Mouse (Mus musculus) adrenal gland, postnatal 14 days (tissue): Measurements from ENCODE around the gene Ovol3. TPM values are rescaled to one million over a fixed set of nuclear protein-coding genes. Genes with fewer than 3 reads are reported as not detected.

Experiments used
- DNase-seq: peaks from one replicate; pipeline ENCODE4 v3.0.0; 2021; ENCODE audit warnings: mixed read lengths
- total RNA-seq: library from RNA; stranded (reverse); gene quantifications from 2 replicates; pipeline ENCODE4 v1.2.3, GENCODE M21; 2021

Gene Ovol3
- total RNA-seq, 1 experiment from 2014 or later, result not detected

DNA sequence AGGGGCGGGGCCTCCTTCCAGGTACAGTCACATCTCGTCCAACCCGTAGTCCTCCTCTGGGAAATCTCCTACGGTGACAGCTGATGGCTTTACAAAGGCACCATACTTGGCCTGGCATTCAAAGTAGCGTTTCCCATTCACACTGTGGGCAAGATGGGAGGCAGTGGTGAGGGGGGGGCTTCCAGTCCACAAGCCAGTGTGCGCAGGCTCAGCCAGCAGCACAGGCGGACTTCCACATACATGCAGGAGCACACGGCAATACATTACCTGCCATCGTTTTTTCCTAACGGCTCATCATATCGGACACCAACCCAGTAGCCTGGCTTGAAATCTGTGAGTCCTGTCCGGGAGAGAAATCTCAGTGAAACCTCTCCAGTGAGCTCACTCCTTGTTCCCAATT is 11.3 kb downstream of the Ovol3 start:
- no peak for DNase-seq

DNA sequence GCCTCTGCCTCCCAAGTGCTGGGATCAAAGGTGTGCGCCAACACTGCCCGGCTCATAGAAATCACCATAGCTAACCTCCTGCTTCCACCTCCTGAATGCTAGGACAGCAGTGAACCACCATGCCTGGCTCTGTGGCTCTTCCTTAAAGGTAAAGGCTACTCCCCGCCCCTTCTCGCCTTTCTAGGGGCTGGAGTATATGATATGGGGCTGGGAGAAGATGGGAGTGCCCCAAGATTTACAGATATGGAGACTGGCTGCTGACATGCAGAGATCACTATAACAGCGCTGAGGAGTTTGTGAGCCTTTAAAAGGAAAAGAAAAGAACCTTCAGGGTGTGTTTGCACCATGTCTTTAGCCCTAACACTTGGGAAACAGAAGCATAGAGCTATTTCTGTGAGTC is 13.3 kb downstream of the Ovol3 start:
- no peak for DNase-seq

DNA sequence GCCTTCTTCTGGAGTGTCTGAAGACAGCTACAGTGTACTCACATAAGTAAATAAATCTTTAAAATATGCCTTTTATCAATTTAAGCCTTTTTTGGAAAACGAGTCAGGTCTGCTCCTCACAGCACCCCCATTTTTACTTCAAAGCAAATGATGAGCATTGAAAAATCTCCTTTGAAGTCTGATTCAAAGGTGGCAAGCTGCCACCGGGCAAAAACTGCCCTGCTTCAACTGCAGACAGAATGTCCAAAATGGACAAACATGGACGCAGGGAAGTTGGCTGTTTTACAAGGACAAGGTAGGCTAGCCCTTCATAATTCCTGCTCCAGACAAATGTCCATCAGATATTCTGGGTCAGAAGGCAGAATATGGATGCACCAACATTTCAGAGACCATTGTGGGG is 14.1 kb downstream of the Ovol3 start:
- DNase-seq, result peak; percentile 23

DNA sequence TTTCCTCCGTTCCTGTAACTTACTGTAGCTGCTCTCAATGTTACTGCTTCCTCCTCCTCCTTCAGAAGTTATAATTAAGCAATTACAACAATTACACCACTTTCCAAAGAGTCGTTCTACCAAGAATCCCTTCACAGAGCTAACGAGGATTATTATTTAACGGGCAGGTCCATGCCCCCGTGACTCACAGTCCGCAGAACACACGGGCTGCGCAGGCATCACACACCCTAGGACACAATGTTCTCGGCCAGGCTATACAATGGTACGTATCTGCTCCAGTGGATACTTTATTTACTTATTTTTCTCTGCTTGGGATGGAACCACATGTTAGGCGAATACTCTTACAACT is 15.5 kb downstream of the Ovol3 start:
- no peak for DNase-seq

DNA sequence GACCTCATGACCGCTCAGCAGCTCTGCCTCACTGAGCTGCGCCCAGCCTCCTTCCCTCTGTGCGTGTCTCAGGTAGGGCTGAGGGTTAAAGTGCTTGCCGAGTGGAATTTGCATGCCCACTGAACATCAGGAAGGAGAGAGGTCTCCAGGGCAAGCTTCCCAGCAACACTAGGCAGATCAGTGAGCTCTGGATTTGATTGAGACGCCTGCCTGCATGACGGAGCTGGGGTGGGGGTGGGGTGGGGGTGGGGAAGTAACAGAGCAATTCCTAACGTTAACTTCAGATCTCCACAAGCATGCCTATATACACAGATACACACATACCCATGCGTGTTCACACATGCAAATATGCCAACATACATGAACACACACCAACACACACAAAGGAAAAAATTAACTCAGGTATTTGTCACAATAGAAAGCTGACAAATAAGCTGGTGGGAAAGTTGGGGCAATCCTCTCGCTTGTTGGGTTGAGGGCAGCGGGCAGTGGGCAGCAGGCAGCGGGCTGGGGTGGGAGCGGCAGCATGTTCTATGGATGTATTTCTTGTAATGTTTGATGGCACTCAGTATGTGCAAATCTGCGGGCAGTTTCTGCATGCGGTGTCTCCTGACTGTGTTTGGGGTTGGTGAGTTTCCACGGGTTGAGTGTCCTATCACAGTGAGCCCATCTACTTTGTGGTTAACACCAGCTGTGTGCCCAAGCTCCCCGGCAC is 16.1 kb downstream of the Ovol3 start:
- peak; percentile 78 for DNase-seq

DNA sequence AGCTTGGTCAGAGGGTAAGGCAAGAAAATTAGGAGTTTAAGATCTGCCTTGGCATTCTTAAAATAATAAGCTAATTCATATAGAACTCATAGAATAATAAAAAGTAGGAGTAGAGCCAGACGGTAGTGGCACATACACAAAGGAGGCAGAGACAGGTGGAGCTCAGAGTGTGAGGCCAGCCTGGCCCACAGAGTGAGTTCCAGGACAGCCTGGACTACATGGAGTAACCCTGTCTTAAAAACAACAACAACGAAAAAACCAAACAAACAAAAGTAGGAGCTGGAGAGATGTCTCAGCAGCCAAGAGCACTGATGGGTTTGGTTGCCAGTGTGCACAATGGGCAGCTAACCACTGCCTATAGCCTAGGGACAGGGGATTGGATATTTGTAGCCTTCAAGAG is 18.2 kb downstream of the Ovol3 start:
- DNase-seq, result no peak

DNA sequence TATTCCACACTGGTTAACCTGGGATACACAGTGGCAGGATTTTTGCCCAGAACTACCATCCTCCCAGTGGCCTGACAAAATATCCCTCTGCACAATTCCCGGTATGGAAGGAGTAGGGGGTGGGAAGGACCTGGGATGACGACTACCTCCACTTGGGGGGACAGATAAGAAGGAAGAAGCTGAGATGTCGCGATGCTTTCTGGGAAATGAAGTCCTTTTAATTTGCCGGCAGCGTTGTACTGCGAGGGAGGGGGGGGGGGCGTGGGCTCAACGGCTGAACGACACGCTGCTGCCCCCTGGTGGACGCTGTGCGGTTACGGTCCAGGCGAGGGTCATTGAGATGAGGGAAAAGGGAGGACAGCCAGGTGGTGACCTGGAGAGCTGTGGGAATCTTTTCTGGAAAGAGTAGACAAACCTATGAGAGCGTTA is 18.8 kb downstream of the Ovol3 start:
- peak; percentile 89 for DNase-seq

DNA sequence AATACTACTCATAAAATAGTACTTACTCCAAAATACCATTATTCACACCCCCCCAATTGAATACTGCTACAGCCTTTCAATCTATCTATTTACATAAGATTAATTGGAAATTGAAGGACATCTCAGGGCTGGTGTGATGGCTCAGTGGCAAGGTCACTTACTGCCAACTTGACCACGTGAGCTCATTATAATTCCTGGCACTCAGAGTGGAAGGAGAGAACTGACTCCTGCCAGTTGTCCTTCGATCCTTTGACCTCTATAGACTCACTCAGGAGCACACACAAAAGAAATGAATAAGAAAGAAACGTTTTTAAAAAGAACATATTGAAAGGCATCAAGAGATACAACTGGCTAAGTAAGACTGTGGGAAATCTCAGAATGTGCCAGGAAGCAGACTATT is 19.6 kb downstream of the Ovol3 start:
- peak; percentile 5 for DNase-seq

DNA sequence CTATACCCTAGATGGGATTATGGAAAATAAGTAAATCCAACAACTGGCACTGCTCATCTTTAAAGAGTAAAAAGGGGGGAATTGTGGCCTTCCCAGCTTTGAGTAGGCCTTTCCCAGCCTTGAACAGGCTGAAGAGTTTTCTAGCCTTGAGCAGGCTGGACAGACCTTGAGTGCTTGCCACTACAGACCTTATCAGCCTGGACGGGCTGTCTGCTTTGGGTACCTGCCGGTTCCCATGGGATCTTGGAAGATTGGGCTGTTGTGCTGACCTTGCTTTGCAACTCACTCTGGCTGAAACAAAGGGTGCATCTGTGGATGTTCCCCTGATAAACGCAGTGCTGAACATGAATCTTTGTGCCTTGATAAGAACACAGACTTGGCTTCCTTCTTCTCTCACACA is 21.6 kb downstream of the Ovol3 start:
- DNase-seq, result peak; percentile 48

DNA sequence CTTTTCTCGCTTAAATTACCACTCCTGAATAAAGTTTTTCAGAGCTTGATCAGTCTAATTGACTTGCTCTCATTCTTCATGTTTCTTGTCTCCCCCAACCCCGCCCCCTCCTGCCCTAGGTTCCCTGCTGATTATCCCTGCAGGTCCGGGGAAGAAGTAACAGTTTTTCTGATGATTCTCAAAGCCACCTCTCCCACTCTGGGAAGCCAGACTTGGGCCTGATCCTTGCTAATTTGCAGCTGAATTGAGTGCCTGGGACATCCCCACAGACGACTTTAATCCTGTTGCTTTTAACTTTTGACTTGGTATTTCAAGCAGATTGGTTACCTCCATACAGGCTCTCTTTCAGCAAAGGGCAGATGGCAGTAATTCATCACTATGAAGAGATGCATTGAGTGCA is 24.5 kb downstream of the Ovol3 start:
- peak; percentile 2 for DNase-seq

DNA sequence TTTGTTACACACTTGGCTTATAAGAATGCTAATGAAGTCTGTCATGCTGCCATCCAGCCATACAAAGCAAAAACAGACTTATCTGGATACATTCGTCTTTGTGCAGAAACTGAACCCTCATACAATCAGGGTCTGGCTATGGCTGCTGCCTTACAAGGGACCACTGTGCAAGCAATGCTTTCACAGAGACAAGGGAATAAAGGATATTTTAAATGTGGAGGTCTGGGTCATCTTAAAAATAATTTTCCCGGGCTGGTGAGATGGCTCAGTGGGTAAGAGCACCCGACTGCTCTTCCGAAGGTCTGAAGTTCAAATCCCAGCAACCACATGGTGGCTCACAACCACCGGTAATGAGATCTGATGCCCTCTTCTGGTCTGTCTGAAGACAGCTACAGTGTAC is 29.2 kb downstream of the Ovol3 start:
- DNase-seq, result peak; percentile 1

DNA sequence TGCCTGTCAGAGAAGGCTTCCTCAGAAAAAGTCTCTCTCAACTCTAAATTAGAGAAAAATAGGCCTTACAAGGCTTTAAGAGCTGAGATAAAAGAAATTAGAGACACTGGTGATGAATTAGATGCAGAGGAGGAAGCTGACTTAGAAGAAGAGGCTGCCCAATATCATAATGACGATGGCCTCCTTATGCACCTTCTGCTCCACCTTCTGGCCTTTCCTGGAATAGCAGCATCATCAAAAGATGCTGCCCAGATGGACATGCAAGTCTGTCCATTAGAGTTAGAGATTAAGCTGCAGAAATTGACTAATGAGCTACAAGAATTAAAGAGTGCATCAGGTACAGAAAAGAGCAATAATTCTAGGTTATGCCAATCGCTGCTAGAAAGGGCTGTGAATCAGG is 30.1 kb downstream of the Ovol3 start:
- DNase-seq, result peak; percentile 79

DNA sequence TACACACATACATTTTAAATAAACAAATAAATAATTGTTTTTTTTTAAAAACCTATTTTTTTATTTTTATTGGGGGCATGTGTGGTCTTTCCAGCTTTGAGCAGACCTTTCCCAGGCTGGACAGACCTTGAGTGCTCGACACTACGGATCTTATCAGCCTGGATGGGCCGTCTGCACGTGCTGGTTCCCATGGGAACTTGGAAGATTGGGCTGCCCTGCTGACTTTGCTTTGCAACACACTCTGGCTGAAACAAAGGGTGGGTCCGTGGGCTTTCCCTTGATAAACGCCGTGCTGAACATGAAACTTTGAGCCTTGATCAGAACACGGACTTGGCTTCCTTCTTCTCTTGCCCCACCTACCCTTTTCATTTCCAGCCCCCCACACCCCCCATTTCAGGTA is 31.1 kb downstream of the Ovol3 start:
- peak; percentile 56 for DNase-seq

DNA sequence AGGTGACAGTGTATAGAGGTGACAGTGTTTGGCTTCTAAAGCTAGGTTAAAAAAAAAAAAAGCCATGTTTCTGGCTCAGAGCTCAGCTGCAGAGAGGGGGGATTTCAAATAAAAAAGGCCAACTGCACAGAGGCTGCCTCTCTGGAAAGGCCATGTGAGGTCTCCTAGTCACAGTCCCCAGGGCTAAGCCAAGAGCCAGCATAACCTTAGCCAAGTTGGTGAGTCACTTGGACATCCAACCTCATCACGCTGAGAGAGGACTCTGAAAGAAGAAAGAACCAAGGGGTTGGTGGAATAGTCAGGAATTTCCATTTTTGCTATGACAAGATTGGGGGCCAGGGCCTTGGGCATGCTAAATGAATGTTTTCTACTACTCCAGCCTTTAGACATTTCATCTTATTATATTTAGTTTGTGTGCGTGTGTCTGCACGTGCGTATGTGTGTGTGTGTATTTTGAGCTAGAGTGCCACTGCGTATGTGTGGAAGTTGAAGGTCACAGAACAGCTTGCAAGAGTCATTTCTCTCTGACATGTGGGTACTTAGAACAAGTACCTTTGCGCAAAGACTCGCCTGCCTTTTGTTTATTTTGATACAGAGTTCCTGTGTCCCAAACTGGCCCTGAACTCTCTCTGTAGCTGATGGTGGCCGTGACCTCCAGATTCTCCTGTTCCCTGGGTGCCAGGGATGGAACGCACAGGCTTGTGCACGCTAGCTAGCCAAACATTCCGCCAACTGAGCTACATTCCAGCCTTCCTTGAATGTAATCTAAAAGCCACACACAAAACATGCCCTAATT is 32.4 kb downstream of the Ovol3 start:
- peak; percentile 83 for DNase-seq

DNA sequence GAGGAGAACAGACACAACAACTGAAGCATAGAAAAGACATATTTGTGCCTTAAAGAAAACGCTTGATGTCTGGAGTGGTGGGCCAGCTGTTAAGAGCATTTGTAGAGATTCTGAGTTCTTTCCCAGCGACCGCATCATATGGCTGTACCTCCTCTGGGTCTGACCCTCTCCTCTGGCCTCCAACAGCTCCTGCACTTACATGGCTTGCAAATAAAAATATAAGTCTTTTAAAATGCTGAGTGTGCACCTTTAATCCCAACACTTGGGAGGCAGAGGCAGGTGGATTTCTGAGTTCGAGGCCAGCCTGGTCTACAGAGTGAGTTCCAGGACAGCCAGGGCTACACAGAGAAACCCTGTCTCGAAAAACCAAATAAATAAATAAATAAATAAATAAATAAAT is 34.9 kb downstream of the Ovol3 start:
- DNase-seq, result peak; percentile 1

DNA sequence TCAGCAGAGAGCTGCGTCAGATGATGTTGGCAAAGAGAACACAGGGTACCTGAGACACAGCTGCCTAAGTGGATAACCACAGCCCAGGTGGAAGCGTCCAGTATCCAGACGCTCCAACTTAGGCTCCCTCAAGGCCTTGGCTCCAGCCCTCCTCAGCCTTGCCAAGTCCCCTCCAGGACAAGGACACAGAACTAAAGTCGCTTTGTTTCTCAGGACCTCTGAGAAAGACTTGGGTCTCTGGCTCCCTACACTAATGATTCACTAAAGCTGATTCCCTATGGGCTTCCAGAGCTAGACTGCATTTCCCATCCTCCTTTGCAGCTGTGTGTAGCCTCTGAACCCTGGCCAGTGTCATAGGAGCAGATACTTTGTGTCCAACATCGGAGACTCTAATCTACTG is 35.3 kb downstream of the Ovol3 start:
- peak; percentile 35 for DNase-seq

DNA sequence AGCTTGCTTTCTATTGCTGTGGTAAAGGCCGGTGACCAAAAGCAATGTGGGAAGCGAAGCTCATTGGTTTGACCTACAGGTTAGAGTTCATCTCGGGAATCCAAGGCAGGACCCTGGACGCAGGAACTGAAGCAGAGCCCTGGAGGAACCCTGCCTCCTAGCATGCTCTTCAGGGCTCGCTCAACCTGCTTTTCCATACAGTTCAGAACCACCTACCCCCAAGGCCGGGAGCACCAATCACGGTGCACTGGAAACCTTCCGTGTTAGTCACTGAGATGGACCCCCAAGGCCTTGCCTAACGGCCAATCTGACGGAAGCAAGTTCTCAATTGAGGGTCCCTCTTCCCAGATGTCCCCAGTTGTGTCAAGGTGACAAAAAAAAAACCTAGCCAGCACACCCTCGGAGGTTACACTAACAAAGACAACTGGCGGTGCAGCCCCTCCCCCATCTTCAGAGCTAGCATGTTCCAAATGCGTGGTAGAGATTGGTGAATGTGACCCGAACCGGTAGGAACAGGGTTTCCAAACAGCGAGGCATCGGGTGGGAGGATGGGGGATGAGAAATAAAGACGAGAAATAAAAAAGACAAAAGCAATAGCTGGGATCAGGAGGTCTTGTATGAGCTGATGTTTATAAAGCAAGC is 35.9 kb downstream of the Ovol3 start:
- no peak for DNase-seq

DNA sequence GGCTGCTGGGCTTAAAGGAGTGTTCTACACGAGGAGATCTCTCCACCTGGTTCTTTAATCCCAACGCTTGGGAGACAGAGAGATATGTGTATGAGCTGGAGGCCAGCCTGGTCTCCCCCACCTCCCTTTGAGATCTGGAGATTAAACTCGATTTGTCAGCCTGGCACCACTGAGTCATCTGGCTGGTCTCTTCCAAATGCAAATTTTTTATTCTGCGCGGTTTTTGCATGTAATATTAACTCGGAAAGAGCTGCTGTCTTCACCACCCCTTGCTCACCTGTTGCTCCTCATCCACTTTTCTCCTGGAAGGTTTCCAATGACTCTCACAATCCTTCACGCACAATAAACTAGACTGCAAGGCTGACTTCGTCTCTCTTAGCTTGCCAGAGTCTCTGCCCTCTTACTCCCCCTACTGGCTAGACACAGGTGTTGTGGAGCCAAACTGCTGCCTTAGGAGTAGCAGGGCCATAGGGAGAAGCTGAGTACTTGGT is 37.0 kb downstream of the Ovol3 start, which contains the start of gene Capns1:
Gene Capns1 (minus strand): TSS at position 331 of the 491 bp plus-strand sequence.
- DNase-seq, result peak; percentile 79

DNA sequence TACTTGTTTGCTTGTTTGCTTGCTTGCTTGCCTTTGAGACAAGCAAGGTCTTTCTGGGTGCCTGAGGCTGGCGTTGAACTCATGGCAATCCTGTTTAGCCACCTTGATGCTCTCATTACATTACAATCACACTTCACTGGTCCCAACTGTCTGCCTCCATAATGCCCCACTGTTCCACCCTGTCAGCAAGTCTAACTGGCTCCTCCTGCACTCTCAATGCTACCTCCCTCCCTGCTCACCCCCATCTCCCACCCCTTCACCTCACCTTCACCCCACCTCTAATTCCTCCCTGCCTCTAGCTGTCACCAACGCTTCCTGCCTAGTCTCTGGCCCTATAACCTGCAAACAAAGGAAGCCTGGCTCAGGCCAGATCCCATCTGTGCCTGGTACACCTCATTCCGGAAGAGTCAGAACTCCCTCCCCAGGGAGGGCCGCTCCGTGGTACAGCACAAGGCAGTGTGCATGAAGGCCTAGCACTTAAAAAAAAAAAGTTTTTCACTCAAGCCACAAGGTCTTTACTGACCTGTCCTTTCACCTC is 37.9 kb downstream of the Ovol3 start:
- DNase-seq, result no peak

DNA sequence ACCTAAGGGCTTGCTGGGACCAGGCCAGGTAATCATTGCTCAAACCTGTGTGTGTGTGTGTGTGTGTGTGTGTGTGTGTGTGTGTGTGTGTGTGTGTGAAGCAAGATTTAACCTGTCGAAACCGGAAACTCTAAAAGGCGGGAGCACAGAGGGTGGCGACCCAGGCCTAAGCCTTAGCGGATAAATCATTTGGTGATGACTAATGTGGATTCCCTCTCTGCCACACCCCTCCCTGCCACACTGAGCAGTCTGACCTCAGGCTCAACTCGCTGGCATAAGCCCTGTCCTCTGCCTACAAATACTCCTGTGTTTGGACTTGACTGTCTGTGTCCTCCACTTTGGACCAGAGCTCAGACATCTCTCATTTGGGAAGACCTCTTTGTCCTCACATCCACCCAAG is 39.4 kb downstream of the Ovol3 start:
- peak; percentile 66 for DNase-seq

DNA sequence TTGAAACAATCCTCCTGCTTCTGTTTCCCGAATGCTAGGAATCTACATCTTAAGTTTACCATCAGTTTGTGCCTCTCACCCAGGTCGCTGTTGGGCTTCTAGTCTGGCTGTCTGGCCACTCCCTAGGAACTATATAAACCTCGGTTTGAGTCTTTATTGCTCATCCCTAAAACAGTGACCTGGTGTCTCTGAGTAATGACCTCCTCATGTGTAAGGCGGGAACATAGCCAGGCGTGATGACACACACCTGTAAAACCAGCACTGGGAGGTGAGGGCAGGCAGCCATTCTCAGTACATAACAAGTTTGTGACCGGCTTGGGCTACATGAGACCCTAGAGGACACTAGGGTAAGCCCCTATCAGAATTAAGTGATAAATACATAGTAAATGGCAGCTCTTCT is 40.1 kb downstream of the Ovol3 start:
- DNase-seq, result peak; percentile 33

DNA sequence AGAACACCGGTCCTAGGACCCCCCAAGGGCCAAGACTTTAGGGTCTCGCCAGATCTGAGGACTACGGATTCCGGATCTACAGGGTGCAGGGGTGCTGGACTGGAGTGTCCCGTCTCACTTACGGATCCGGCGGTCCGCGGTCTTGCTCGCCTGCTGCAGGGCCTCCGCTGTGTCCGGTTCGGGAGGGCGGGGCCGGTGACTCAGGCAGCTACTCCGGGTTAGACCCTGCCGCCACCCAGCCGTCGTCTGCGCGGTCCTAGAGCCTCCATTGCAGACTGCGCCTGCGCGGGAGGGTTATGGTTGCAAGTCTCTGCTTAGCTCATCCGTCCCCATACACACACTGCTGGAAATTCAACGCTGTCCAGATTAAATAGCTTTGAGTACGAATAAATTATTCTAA is 40.6 kb downstream of the Ovol3 start:
- DNase-seq, result peak; percentile 99
